Mouse (Mus musculus) inflammation-experienced regulatory T-cells, adult 16 weeks (primary cell): ENCODE measurements around the gene Slc8b1. TPM values are rescaled to one million over a fixed set of nuclear protein-coding genes. Genes with fewer than 3 reads are reported as not detected.

Source experiments
- polyA plus RNA-seq: library from polyadenylated mRNA; unstranded; fragments of 100-300 nt; shearing (Covaris generic); gene quantifications from one replicate; pipeline ENCODE4 v1.2.1, GENCODE M21; 2017

The Slc8b1 gene
- polyA plus RNA-seq, result 19.1 TPM

DNA sequence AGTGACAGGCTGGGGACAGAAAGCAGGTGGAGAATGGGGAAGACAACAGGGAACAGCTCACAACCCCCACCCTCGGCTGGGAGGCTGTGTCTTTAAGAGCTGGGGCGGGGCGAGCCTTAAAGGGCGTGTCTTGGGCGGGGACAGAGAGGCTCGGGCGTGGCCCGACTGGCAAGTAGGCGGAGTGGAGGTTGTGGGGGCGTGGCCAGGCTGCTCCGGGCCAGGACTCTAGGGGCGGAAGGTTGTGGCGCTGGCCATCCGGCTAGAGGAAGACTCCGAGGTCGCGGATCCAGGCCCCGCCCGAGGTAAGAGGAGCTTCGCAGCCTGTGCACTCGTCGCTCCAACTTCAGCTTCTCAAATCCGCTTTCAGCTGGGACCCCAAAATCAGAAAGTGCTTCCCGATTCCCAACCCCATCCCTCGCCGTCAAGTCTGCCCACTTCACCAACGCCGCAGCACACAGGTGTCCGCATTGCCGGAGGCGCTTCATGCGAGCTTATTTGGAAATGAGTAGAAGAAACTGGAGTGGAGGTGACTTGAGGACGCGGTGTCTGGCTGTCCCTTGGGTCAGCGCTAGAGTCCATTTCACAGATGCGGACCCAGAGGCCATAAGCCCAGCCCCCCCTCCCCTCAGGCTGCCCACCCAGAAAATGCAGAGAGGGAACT, at the start of gene Slc8b1:
TSS of gene Slc8b1 (plus strand) at position 187 of the 661 bp plus-strand sequence.

DNA sequence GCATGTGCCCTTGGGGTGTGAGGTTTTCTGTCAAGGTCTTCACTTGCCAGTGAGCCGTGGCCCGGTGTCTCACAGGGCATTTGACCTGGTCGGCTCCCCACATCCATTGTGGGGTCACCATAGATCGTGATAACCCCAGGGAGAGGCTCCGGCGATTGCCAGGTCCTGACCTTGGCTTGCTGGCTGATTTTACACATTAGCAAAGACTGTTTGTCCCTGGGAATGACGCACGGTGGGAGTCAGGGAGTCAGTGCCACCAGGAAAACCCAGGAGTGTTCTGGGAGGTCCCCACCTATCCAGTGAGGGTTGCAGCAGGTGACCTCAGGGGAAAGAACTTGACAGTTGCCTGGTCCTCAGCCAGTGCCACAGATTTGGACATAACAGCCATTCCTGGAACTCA, 38.2 kb upstream of the Slc8b1 start, which contains the start of gene Sdsl:
TSS of gene Sdsl (minus strand) at position 41 of the 400 bp plus-strand sequence.

DNA sequence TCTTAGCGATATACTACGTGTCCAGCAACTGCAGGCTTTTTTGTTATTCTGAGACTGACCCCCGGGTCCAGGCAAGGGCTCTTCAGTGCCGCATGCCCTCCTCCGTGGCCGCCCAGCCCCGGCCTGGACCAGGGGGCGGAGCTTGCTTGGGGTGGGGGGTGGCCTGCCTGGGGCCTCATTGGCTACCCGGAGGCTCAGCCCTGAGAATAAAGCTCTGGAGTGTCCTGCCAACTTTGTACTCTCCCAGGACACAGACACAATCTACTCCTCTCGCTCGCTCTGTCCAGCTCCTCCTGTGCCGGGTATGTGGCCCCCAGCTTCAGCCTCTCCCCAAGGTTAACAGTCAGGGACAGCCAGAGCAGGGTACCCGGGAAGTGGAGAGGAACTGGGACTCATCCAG, 34.7 kb upstream of the Slc8b1 start, which contains the start of gene Sds:
TSS of gene Sds (plus strand) at position 231 of the 400 bp plus-strand sequence.

DNA sequence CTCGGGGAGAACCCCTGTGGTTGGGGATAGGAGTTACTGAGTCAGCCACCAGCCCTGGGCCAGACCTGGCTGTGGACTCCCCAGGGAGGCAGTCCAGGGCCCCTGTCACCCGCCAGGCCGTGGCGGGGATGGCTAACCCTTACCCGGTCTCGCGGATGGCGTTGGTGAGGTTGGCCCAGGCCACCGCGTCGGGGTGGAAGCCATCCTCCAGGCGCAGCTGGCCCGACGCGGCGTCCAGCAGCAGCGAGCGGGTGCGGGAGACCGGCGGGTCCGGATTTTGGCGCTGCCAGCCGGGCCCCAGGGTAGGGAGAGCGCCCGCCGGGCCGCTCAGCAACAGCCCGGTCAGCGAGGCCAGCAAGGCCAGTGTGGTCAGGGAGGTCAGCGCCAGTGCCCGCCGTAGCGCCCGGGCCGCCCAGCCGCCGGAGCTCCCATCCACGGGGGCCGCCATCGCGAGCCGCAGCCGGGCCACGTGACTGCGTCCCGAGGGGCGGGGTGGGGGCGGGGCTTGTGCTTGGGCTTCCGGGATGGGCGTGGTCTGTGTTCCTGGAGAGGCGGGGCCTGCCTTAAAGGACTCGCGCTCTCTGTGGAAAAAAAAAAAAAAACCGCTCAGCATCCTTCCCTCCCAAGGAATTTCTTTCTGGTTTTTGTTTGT, 7.7 kb upstream of the Slc8b1 start, which contains the start of gene Plbd2:
TSS of gene Plbd2 (minus strand) at position 482 of the 652 bp plus-strand sequence.

Other genes starting within 250 kb of the Slc8b1 start
- gene Lhx5, start 79.5 kb upstream of the Slc8b1 start, polyA plus RNA-seq, result not detected
- 0.24 TPM for gene Sdsl, start 38.4 kb upstream of the Slc8b1 start, polyA plus RNA-seq
- gene Sds, start 34.6 kb upstream of the Slc8b1 start, polyA plus RNA-seq, result not detected
- 6.5 TPM for gene Plbd2, start 7.5 kb upstream of the Slc8b1 start, polyA plus RNA-seq
- 29.6 TPM for gene Tpcn1, start 77.5 kb downstream of the Slc8b1 start, polyA plus RNA-seq
- 1.2 TPM for gene Iqcd, start 77.8 kb downstream of the Slc8b1 start, polyA plus RNA-seq
- gene Rita1, start 101.4 kb downstream of the Slc8b1 start, polyA plus RNA-seq, result 8.8 TPM
- 97.1 TPM for gene Ddx54, start 101.6 kb downstream of the Slc8b1 start, polyA plus RNA-seq
- gene Cfap73, start 123.1 kb downstream of the Slc8b1 start, polyA plus RNA-seq, result not detected
- gene Rasal1, start 137.6 kb downstream of the Slc8b1 start, polyA plus RNA-seq, result 14.6 TPM
- gene Dtx1, start 200.8 kb downstream of the Slc8b1 start, polyA plus RNA-seq, result 35.3 TPM
- gene Oas2, start 238.7 kb downstream of the Slc8b1 start, polyA plus RNA-seq, result 1.2 TPM